Mouse (Mus musculus) cerebellum, adult 9-11 months (tissue): ENCODE data around the gene Slc4a2.

ENCODE experiments used
- DNase-seq: peaks from one replicate; pipeline ENCODE4 v3.0.0; 2022

Gene Slc4a2

GRCm38 (mm10) chr5:24470600-24470999 lies 47.0 kb downstream of the Slc4a2 start:
- peak; percentile 80 for DNase-seq

GRCm38 (mm10) chr5:24472884-24473619 lies 49.4 kb downstream of the Slc4a2 start:
- DNase-seq, result no peak

GRCm38 (mm10) chr5:24474025-24474722 lies 50.5 kb downstream of the Slc4a2 start:
- DNase-seq, result no peak

GRCm38 (mm10) chr5:24474723-24475261 lies 51.2 kb downstream of the Slc4a2 start:
- no peak for DNase-seq

GRCm38 (mm10) chr5:24475476-24476241 lies 52.0 kb downstream of the Slc4a2 start:
- peak; percentile 73 for DNase-seq

- DNase-seq, result no peak
Observed at GRCm38 (mm10) chr5:24477909-24478308, 54.3 kb downstream of the Slc4a2 start.

GRCm38 (mm10) chr5:24481647-24482046 lies 58.0 kb downstream of the Slc4a2 start:
- DNase-seq, result peak; percentile 76

- DNase-seq, result peak; percentile 52
Observed at GRCm38 (mm10) chr5:24482247-24483079, 58.8 kb downstream of the Slc4a2 start.

GRCm38 (mm10) chr5:24483326-24483725 lies 59.7 kb downstream of the Slc4a2 start:
- peak; percentile 81 for DNase-seq

GRCm38 (mm10) chr5:24484963-24485362 lies 61.3 kb downstream of the Slc4a2 start:
- DNase-seq, result peak; percentile 48

- DNase-seq, result peak; percentile 88
Observed at GRCm38 (mm10) chr5:24486097-24486496, 62.5 kb downstream of the Slc4a2 start.

- peak; percentile 56 for DNase-seq
Observed at GRCm38 (mm10) chr5:24486738-24487137, 63.1 kb downstream of the Slc4a2 start.

GRCm38 (mm10) chr5:24490413-24490920 lies 66.8 kb downstream of the Slc4a2 start:
- no peak for DNase-seq
